Mouse (Mus musculus) layer of hippocampus, postnatal 10 days (tissue): ENCODE results near the gene Ank3. TPM values are rescaled to one million over a fixed set of nuclear protein-coding genes. Genes with fewer than 3 reads are reported as not detected.

Experiments
- DNase-seq, 2 experiments: peaks; one replicate each; pipeline ENCODE4 v3.0.0; 2021; ENCODE audit warnings: low spot score in 2 of 2
- total RNA-seq, 2 experiments: library from RNA; stranded (reverse); gene quantifications; 2 replicates each; pipeline ENCODE4 v1.2.3; 2021

Ank3 gene
- total RNA-seq, 2 experiments from 2014 or later: 457 to 507 TPM

DNA sequence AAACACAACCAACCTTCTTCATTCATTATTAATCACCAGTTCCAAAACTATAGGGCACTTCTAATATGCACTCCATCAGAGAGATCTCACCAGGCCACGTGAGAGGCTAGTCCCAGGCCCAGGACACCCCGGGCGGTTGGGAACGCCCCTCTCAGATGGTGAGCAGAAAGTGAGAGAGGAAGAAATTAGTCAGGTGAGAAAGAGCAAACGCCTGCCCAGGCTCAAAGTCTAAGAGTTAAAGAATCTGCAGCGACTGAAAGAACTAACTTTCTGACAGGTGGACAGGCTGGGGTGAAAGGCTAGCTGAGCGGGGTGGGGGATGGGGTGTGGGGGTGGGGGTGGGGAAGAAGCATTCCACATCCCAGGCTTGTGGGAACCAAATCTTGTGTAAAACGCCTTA is 525.2 kb downstream of the Ank3 start:
- DNase-seq: no peak

DNA sequence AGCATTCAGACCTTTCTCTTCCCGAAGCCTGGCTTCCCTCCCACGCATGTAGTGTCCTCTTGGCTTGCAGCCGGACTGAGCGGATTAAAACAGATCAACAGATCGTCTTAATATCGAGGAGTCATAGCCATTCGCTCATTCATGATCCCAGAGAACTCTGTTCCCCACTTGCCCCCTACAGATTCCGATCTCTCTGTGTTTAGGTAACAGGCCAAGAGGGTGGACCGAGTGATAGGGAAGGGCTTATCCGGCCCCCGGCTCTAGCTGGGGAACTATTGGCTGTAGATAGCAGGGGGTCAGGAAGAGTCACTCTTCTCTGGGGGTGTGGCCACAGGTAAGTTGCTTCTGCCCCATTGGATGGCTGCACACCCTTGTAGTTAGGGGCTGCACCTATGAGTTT is 525.7 kb downstream of the Ank3 start:
- DNase-seq: no peak

DNA sequence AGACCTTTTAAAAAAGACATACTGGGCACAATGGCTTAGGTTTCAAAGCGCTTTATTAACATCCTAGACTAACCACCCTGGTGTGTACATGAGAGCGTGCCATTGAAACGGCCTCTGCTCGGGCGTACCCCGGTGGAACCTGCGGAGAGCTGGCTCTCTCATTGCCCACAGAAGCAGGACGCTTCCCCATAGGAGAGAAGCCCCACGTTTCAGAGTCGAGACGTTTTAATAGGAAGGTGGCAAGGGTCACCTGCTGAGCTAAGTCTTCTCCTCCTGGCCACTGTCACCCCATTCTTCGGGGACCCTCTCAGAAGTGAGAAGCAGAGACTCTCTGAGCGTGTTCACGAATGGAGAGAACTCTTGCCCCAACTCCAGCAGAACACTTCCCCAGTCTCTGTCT is 526.3 kb downstream of the Ank3 start:
- no peak for DNase-seq

DNA sequence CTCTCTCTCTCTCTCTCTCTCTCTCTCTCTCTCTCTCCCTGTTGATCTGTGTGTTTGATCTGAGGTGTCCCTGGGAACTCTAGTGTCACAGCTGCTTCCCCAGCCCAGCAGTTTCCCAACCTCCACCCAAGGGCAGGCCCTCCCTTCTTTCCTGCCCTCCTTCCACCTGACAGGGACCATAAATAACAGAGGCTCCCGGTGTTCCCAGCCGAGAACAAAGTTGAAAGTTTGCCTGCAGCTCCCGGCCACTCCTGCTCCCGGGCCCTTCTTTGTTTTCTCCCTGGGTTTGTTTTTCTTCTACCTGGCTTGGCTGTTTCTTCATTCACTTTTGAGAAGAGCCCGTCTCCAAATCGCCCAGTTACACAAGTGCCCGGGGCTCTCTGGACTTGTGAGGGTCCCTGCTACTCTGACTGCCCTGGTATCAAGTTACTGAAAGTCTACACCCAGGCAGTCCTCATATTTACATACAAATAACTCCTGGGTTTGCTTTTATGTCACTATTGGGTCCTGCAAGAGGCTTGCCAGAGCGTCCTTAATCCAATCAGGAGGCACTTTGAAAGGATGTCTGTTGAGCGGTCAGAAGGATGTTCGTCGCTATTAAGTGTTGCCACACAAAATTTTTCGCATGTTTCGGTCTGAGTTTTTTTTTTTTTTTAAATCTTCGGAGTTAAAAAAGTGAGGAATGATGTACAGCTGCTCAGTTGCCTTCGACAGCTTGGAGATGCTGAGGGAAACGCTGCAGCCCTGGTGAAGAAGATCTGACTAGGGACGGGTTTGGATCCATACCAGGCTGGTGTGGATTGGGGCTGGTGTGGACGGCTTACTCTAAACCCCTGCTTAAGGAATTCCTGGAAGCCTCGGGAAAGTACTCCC is 526.9 kb downstream of the Ank3 start:
- DNase-seq: no peak

DNA sequence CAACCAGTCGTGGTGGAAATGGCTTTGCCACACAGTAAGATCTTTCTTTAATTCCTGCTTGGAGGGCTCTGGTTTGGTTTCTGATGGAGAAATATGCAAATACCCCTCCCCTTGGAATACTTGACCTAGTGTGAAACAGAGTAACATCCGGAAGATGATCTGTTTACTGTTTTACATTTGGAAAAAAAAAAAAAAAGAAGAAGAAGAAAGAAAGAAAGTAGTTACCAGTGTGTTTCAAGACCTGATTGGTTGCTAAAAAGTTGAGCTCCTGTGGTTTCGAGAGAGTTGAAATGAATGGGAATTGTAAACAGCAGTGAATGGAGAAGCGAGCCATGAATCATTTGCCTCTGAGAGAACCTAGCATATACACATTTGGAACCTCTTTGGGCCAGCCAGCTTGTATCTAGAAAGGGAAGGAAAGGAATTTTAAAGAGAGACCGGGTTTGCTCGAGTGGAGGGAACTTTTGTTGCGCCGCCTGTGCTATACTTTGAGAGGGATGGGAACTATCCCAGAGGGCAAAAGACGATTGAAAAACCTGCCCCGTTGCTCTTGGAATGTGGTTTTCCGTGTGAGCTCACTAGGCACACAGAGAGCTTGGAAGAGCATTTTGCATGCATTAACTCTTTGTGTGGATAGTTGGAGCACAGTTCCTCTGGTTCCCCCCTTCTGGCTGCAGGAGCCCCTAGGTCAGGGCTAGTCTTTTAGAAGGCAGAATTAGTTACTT is 527.7 kb downstream of the Ank3 start:
- no peak for DNase-seq

DNA sequence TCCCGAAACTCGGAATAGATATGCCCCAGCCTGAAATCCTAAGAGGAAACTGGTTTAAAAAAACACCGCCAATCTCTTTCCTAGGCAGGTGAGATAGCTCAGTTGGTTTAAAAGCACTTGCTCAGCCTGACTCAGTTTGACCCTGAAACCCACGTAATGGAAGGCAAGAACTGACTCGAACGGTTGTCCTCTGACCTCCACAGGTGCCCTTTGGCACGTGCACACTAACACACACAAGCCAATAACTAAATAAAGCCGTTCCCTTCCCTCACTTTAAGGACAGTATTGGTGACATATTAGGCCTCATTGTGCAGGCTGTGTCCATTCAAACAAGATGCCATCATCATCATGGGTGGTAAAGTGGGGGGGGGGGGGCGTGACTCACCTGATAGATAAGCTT is 528.4 kb downstream of the Ank3 start:
- no peak for DNase-seq

DNA sequence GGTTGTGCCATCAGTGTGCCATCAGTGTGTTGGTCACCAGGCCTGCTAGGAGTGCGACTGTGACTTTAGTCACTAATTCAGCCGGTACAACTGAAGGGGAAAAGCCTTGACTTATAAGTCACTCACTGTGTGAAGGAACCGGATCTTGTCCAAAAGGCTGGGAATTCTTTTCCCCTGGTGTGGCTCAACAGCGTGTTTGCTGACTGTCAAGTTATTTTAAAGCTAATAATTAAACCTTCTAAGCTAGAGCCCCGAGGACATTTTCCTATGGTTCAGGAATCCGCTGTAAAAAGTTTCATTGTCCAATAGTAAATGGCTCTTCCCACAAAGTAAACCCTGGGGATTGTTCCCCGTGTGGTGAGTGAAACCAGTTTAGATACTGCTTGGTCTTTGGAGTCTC is 529.8 kb downstream of the Ank3 start:
- no peak for DNase-seq

DNA sequence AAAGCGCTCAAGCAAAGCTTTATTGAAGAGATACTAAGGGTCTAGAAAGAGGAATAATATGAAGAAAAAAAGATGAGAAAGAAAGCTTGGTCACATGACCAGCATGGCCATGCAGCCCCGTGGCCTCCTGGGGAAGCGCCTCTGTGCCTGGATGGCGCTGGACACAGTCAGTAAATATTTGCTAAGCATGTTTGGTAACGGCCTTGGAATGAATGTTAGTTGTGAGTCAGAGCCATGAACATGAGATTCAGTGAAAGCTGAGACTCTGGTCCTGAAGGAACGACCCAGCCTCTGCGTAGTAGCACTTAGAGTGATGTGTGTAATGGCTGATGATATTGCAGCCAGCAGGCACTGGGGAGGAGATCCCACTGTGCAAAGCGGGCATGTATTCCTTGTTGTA is 531.9 kb downstream of the Ank3 start:
- DNase-seq: no peak

DNA sequence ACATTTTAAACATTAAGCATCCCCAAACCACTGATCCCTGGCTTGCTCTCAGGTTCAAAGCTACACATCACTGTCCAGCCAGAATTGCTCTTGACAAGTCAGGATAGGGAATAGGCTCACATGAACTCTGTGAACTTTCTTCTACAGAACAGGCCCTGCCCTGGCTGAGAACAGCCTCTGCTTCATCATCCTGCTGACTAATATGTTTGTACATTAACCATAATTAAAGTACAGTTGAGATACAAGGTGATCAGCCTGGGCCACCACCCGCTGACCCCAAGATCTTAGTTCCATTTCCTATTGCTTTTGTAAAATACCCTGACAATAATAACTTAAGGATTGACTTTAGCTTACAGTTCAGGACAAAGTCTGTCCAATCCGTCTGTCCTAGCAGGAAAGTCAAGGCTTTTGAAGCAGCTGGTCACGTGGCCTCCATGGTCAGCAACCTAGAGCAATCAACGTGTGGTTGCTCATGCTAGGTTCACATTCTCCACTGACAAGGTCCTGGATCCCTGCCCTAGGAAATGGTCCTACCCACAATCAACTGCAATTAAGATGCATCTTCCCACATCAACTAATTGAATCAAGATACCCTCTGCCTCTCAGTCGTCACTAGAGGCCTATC is 538.0 kb downstream of the Ank3 start:
- no peak for DNase-seq

DNA sequence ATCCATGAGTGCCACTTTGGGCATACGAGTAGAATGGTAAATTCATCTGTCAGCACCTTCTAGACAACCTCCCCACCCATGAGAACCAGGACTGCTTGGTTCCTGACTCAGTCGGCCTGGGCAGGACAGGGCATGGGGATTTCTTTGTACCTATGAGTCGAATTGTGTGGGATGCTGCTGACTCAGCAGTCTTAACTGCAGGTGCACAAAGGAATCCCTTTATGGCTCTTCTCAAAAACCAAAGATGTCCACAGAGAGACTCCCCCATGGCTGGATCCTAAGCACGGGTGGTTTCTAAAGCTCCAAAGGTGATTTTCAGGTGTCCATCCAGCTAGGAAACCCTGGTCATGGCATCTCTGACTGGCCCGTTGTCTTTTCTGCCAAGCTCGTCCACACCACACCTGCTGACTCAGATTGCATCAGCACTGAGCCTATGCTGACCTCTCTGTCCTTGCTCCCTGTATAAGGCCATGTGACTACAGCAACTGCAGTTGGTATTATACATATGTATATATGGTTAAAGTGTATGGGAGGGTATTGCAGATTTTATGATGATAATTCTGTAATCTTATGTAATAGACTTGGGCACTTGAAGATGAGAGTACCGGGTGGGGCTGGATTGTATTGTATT is 538.8 kb downstream of the Ank3 start:
- no peak for DNase-seq

DNA sequence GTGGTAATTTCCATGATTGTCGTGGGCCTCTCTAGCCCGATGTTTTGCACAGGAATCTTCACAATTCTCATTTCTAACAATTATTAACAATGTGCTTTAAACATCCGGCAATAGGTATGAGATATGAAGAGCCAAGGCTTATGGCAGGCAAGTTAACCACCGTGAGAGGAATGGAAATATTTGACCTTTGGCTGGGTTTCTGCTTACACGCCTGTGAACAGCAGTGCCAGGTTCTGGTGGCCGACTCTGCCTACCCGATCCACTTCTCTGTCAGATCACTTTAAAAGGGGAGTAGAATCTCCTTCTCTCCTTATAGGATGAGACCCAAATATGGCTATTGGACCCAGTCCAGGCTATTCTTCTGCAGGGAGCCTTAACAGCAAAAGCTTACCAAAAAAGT is 540.6 kb downstream of the Ank3 start:
- no peak for DNase-seq

DNA sequence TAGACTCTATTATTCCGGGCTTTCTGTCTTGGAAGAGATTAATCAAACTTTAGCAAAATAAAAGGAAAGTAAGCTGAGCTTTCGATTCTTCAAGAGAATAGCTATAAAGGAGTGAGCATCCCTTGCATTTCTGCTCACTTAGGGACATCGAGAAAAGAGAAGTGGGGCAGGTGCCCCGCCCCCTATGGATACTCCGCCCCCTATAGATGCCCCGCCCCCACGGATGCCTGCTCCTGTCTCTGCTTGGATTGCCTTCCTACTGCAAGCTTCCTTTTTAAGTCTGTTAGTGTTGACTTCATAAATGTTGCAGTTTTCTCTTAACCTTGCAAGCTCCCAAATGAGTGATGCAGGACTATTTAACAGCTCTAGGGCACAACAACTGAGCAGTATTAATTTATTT is 541.4 kb downstream of the Ank3 start:
- DNase-seq: no peak

DNA sequence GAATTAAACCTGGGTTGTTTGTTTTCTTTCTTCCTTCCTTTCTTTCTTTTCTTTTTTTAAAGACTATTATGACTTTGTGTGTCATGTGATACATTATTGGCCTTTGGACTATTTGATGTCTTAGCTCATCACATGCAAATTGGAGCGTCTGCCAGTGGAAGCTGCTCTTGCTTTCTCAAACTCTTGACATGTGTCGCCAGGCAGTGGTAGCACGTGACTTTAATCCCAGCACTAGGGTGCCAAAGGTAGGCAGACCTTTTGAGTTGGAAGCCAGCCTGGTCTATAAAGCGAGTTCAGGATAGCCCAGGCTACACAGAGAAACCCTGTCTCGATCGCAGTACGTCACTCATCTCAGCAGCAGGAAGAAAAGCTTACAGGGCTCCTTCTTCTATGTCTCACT is 542.4 kb downstream of the Ank3 start:
- DNase-seq: no peak

DNA sequence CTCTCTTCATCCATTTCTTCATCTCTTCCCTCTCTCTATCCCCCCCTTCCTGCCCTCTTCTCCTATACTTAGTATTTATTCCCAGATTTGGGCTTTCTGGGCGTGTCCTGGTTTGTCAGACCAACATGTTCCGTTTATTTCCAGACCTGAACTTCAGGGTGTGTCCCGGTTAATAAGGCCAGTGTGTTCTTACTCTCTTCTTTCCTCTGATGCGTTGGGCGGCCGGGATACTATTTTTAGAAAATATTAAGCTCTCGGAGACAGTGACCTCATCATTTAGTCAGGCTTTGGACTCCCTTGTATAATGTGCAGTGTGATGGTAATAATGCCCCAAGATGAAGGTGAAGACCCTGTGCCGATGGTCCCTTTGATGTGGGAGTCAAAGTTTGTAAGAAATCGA is 546.3 kb downstream of the Ank3 start:
- no peak for DNase-seq

DNA sequence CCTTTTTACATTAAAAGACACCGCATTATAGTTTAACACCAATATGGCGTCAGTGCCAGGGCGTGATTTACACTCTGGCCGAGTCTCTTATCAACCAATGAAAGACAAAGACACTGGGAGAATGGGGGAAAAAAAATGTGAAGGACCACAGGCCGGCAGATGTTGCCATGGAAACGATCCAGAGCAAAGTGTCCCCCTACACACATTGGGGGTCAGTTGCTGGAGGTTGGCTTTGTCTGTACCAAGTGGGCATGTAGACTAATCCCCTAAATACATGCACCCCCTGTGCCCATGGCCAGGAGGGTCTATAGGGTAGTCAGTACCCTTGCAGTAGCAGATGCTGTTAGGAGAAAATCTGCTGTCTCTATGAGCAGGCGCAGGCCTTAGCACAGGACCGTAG is 547.3 kb downstream of the Ank3 start:
- DNase-seq: no peak

DNA sequence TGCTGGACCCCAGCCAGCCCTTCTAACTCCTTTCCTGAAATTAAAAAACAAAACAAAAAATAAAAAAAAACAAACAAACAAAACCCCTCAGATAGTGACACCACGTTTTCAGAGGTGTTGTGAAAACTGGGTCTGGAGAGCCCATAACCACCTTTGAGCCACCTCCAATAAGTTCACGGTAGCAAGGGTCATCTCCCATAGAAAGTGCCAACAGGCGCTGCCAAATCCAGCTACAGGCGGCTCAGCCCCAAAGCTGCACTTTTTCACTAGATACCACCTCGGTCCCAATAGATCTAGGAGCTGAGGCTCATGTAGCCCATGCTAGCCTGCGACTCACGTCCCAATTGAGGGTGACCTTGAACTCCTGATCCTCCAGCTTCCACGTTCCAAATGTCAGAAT is 547.7 kb downstream of the Ank3 start:
- DNase-seq: no peak

DNA sequence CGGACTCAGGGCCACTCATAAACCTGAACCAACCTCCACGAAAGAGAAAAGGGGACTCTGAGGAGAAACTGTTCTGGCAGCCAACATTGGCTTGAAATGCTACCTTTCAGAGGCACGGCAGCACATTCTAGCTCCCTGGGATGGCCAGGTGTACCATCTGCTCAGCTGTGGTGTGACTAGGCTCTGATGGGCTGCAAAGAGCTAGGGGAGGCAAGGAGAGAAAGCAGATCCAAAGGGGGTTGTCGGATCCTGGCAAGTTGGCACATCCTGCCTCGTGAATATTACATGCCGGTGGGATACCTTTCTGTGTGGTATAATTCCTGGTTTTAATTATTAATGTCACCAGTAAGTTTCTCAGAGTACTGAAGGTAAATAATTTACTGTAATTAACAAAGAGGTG is 548.5 kb downstream of the Ank3 start:
- DNase-seq: no peak

DNA sequence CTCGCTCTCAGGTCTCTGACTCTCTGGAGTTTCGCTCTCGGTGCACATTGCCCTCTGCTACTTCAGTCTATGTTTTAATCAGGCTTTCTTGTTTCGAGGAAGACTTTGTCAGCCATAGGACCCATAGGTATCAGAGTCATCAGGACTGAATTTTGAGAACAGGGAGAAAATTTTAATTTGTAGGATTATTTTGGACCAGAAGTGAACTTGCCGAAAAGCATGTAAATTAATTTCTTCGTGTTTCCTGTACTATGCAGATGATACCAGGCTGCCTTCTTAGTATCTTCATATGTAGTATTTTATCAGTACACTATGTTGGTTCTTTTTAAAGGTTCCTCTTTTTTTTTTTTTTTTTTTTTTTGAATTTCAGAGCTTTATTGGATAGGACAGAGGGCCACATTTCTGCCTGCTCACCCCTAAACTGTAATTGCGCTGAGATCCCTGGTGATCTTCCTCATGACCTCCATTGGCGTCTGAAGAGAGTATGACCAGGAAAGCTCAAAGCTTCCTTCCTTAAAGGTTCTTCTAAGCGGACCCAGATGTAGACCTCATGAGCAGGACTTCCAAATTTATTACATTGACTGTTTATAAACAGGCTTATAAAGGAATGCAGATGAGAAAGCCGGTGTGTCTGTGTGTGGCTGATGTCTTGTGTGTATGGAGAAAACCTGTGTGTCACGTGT is 551.8 kb downstream of the Ank3 start:
- no peak for DNase-seq

DNA sequence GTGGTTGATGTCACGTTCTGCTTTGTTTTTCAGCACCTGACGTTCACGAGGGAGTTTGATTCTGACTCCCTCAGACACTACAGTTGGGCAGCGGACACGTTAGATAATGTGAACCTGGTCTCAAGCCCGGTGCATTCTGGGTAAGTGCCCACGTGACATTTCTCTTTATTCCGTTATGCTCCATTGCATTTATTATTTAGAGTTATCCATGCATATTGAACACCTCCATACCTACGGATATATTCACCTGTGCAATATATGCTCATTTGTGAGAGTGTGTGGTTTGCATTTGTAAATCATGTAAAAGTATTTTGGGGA is 552.3 kb downstream of the Ank3 start:
- no peak for DNase-seq

DNA sequence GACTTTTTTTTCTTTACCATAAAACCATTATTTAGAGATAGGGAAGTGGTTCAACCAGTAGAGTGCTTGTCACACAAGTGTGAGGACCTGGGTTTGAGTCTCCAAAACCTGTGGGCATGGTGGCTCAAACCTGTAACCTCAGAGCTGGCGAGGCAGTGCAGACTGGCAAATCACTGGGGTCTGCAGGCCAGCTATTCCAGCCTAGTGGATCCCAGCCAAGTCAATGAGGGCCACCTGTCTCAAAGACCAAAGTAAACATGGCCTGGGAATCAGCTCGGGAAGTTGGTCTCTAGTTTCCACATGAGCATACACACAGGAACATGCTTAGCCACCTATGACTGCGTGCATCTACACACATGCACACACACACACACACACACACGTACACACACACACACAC is 552.9 kb downstream of the Ank3 start:
- DNase-seq: no peak

DNA sequence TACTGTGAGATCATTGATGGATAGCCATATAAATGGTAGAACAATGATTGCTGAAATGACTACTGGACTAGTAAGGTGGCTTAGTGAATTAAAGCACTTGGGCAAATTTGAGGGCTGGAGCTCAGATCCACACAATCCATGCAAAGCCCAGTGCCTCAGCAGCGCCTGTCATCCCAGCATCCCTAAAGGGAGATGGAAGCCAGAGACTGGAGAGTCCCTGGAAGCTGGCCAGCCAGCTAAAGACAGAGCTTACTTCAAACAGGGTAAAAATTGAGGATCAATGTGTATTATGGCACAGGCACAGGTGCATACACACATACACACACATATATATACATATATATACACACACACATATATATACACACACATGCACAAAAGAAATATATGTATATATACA is 553.7 kb downstream of the Ank3 start:
- DNase-seq: no peak
